Mouse (Mus musculus) ovary, postnatal 14 days (tissue): Measurements from ENCODE around the gene Aars.
"Not testable (repeated sequence)": the region's sequence is repeated elsewhere in the genome, so short reads cannot be mapped to it uniquely, and the experiment has no call there.

Experiments used
- DNase-seq: peaks from one replicate; pipeline ENCODE4 v3.0.0; 2022; ENCODE audit warnings: low spot score

Gene Aars

DNA sequence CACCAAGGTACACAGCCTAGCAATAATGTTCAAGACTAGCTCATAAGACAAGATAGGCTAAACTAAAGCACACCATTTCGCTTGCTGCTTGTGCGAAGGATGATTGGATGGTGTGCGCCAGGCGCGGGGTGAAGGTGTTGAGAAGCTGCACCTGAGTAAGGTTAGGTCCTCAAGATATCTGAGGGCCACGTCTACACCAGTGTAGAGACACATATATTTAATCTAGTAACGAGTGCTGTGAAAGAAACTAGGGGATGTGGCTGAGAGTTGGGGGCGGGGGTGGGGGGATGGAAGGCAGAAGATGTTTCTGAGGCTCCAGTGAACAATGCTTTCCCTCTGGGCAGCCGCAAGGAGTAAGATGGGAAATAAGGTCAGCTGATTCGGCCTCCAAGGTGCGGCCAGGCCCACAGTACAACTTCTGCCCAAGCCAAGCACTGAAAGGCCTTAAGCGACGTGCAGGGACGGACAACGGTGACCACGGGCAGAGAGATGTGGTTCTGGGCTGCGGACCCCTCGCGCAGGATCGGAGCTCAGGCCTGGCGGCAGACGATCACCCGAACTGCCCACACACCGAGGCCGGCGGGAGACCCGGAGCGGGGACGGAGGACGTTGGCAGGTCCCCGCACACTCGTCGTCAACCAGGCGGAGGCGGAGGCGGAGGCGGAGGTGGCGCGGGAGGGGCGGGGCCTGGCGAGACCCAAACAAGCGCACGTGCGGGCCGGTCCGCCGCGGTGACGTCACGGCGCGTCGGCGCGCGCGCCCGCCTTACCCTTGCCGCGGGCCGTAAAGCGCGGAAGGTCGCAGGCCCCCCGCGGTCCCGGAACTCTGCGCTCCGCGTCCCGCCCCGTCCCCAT is 61.1 kb downstream of the Aars start, which contains the start of gene Pdpr:
TSS of gene Pdpr (plus strand) at position 766 of the 854 bp plus-strand sequence.
- DNase-seq, result peak; percentile 83

DNA sequence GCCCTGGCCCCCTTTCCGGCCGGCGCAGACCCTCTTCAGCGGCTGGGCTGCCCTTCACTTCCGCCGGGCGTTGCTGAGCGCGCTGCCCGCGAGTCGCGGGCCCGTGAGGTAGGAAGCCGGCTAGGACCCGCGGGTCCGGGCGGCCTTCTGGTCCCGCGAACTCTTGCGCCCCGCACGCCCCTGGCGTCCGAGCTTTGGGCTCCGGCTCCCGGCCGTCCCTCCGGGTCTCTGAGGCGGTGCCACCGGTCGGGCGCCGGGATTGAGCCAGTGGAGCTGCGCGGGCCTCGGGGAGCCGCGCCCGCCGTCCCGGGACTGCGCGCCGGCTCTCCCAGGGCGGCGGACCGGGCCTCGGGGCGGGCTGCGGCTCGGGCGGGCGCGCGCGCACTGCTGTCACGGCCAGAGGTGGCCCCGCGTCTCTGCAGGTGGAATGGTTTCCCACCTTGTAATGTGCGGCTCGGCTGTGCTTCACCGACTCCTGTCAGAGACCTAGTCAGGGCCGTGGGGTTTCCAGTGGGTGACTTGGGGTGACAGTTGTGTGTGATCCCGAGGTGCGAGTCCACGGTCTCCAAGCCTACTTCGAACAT is 61.9 kb downstream of the Aars start:
- DNase-seq, result not testable (repeated sequence)
